Mouse (Mus musculus) MEL (cell line): Measurements from ENCODE around the gene Cby1. TPM values are rescaled to one million over a fixed set of nuclear protein-coding genes. Genes with fewer than 3 reads are reported as not detected.
A peak's percentile ranks its signal among the peaks of the same experiment; 100 is the strongest.

ENCODE experiments used
- DNase-seq: peaks from one replicate; pipeline ENCODE4 v3.0.0; 2011; ENCODE audit warnings: low read depth, low spot score
- H3K27ac ChIP-seq: 2 replicates; pipeline ENCODE4 v1.5.1; 2012; ENCODE audit warnings: low read depth, mild to moderate bottlenecking, control low read depth, low read length, moderate library complexity; ENCODE audit not compliant: control insufficient read depth
- H3K27me3 ChIP-seq, 2 experiments: fragments of 150-350 bp in 1 of 2; sonication (generic) in 1 of 2; 2 replicates each; pipeline ENCODE4 v1.6.1; 2012; ENCODE audit warnings: low read length in 2 of 2, mild to moderate bottlenecking in 2 of 2, improper control_type of control experiment in 1 of 2, moderate library complexity in 1 of 2; ENCODE audit not compliant: insufficient read depth in 2 of 2, control insufficient read depth in 1 of 2
- H3K36me3 ChIP-seq, 2 experiments: 2 replicates each; pipeline ENCODE4 v1.6.1; 2012 to 2014; ENCODE audit warnings: low read length in 2 of 2, improper control_type of control experiment in 1 of 2, inconsistent platforms in 1 of 2, mild to moderate bottlenecking in 1 of 2; ENCODE audit not compliant: insufficient read depth in 2 of 2, control insufficient read depth in 1 of 2
- H3K4me1 ChIP-seq, 2 experiments: fragments of 150-350 bp in 1 of 2; sonication (generic) in 1 of 2; 2 replicates each; pipeline ENCODE4 v1.6.1; 2012; ENCODE audit warnings: low read length in 2 of 2, improper control_type of control experiment in 1 of 2, mild to moderate bottlenecking in 1 of 2; ENCODE audit not compliant: insufficient read depth in 2 of 2, control insufficient read depth in 1 of 2
- H3K4me3 ChIP-seq, 2 experiments: fragments of 150-350 bp in 1 of 2; sonication (generic) in 1 of 2; 2 replicates each; pipeline ENCODE4 v1.5.1; 2012; ENCODE audit warnings: low read depth in 2 of 2, low read length in 2 of 2, mild to moderate bottlenecking in 2 of 2, moderate library complexity in 2 of 2, control low read depth in 1 of 2, improper control_type of control experiment in 1 of 2; ENCODE audit not compliant: control insufficient read depth in 1 of 2, insufficient read depth in 1 of 2
- H3K79me2 ChIP-seq: 2 replicates; pipeline ENCODE4 v1.6.1; 2012; ENCODE audit warnings: mild to moderate bottlenecking, low read length, moderate library complexity; ENCODE audit not compliant: control insufficient read depth, poor library complexity, insufficient read depth
- H3K9ac ChIP-seq: 2 replicates; pipeline ENCODE4 v1.6.1; 2012; ENCODE audit warnings: low read depth, mild to moderate bottlenecking, control low read depth, low read length, moderate library complexity; ENCODE audit not compliant: control insufficient read depth, poor library complexity, severe bottlenecking
- H3K9me3 ChIP-seq: fragments of 150-350 bp; sonication (generic); replicated peaks from 2 replicates; pipeline ENCODE4 v1.6.1; 2012; ENCODE audit warnings: mild to moderate bottlenecking, low read length, improper control_type of control experiment, moderate library complexity; ENCODE audit not compliant: insufficient read depth
- E2F4 ChIP-seq: IDR thresholded peaks from 2 replicates; pipeline ENCODE4 v1.6.1; 2011; ENCODE audit warnings: low read depth, low read length, improper control_type of control experiment, borderline replicate concordance
- ELF1 ChIP-seq: IDR thresholded peaks from 2 replicates; pipeline ENCODE4 v1.6.1; 2014; ENCODE audit warnings: low read depth, mild to moderate bottlenecking, inconsistent platforms, low read length, improper control_type of control experiment, moderate library complexity
- GATA1 ChIP-seq: IDR thresholded peaks from 2 replicates; pipeline ENCODE4 v1.6.1; 2011; ENCODE audit warnings: low read depth, low read length, improper control_type of control experiment
- HCFC1 ChIP-seq: IDR thresholded peaks from 2 replicates; pipeline ENCODE4 v1.6.1; 2012; ENCODE audit warnings: low read depth, mild to moderate bottlenecking, inconsistent platforms, low read length, improper control_type of control experiment, moderate library complexity
- MAFK ChIP-seq: IDR thresholded peaks from 2 replicates; pipeline ENCODE4 v1.6.1; 2011; ENCODE audit warnings: low read depth, mild to moderate bottlenecking, low read length, improper control_type of control experiment, borderline replicate concordance
- MAX ChIP-seq: IDR thresholded peaks from 2 replicates; pipeline ENCODE4 v1.6.1; 2011; ENCODE audit warnings: low read length, improper control_type of control experiment
- MAZ ChIP-seq: IDR thresholded peaks from 2 replicates; pipeline ENCODE4 v1.6.1; 2012; ENCODE audit warnings: low read depth, mild to moderate bottlenecking, inconsistent platforms, low read length, improper control_type of control experiment
- MXI1 ChIP-seq: IDR thresholded peaks from 2 replicates; pipeline ENCODE4 v1.6.1; 2011; ENCODE audit warnings: mild to moderate bottlenecking, low read depth, low read length, improper control_type of control experiment
- MYC ChIP-seq: IDR thresholded peaks from 2 replicates; pipeline ENCODE4 v1.6.1; 2011; ENCODE audit warnings: low read depth, mild to moderate bottlenecking, low read length, improper control_type of control experiment, moderate library complexity
- NELFE ChIP-seq: IDR thresholded peaks from 2 replicates; pipeline ENCODE4 v1.6.1; 2011; ENCODE audit warnings: low read depth, low read length, improper control_type of control experiment
- NRF1 ChIP-seq: IDR thresholded peaks from 2 replicates; pipeline ENCODE4 v1.6.1; 2014; ENCODE audit warnings: low read depth, mild to moderate bottlenecking, inconsistent platforms, low read length, improper control_type of control experiment, moderate library complexity; ENCODE audit not compliant: poor library complexity, insufficient read depth, severe bottlenecking
- POLR2A ChIP-seq, 2 experiments: IDR thresholded peaks; 2 replicates each; pipeline ENCODE4 v1.6.1; 2011 to 2012; ENCODE audit warnings: low read length in 2 of 2, mild to moderate bottlenecking in 2 of 2, control low read depth in 1 of 2, improper control_type of control experiment in 1 of 2, low read depth in 1 of 2, moderate library complexity in 1 of 2; ENCODE audit not compliant: control insufficient read depth in 1 of 2, insufficient read depth in 1 of 2, poor library complexity in 1 of 2
- POLR2AphosphoS2 ChIP-seq: IDR thresholded peaks from 2 replicates; pipeline ENCODE4 v1.6.1; 2011; ENCODE audit warnings: low read length, improper control_type of control experiment
- RAD21 ChIP-seq: IDR thresholded peaks from 2 replicates; pipeline ENCODE4 v1.6.1; 2011; ENCODE audit warnings: mild to moderate bottlenecking, low read depth, low read length, improper control_type of control experiment
- SIN3A ChIP-seq: IDR thresholded peaks from 2 replicates; pipeline ENCODE4 v1.6.1; 2012; ENCODE audit warnings: low read length, improper control_type of control experiment, inconsistent platforms
- SMC3 ChIP-seq: IDR thresholded peaks from 2 replicates; pipeline ENCODE4 v1.6.1; 2011; ENCODE audit warnings: low read depth, low read length, improper control_type of control experiment
- TCF12 ChIP-seq: IDR thresholded peaks from 2 replicates; pipeline ENCODE4 v1.6.1; 2014; ENCODE audit warnings: low read depth, mild to moderate bottlenecking, inconsistent platforms, low read length, improper control_type of control experiment, moderate library complexity
- UBTF ChIP-seq: IDR thresholded peaks from 2 replicates; pipeline ENCODE4 v1.6.1; 2012; ENCODE audit warnings: low read depth, mild to moderate bottlenecking, inconsistent platforms, low read length, improper control_type of control experiment, moderate library complexity, borderline replicate concordance; ENCODE audit not compliant: insufficient read depth
- USF1 ChIP-seq: IDR thresholded peaks from 2 replicates; pipeline ENCODE4 v1.6.1; 2014; ENCODE audit warnings: low read depth, mild to moderate bottlenecking, inconsistent platforms, low read length, improper control_type of control experiment, moderate library complexity
- polyA plus RNA-seq, 2 experiments: library from polyadenylated mRNA; stranded (reverse) in 1 of 2; unstranded in 1 of 2; fragments of >175 nt in 1 of 2; fragments of >200 nt in 1 of 2; gene quantifications; 2 replicates each; pipeline versions ENCODE4 v1.2.1 to v1.2.4; 2012; ENCODE audit warnings: low replicate concordance in 2 of 2, low read depth in 1 of 2; ENCODE audit not compliant: insufficient read length in 2 of 2, insufficient read depth in 1 of 2, missing spikeins in 1 of 2
- total RNA-seq: library from RNA; depleted of rRNA; stranded (reverse); fragments of 300-350 nt; gene quantifications from 2 replicates; pipeline ENCODE4 v1.2.3, GENCODE M21; 2012

Cby1 gene
- total and polyA plus RNA-seq, 3 experiments, result 34.3 to 56.2 TPM; not detected in 1

GRCm38 (mm10) chr15:79617135-79617534, 41.9 kb upstream of the Cby1 start:
- Histone ChIP-seq H3K36me3 (peaks cover 0 to 3% of the 10 kb centered on the region in 2 experiments; a peak in 2 of 4 replicates), H3K9ac (peak overlapping the region; percentile 82), H3K9me3 (no peaks in the 10 kb centered on the region), H3K27me3 (no peaks in the 10 kb centered on the region), H3K4me3 (peak overlapping the region; percentile 76 to 80), H3K79me2 (no peaks in the 10 kb centered on the region; the same call in 1 of the 2 replicates), H3K4me1 (0 out of 4 replicates have a peak, but pooled peaks cover 0 to 4% of the 10 kb centered on the region in 2 experiments), H3K27ac (peak overlapping the region; percentile 80)
- peak; percentile 96 for DNase-seq
- TF ChIP-seq SIN3A, result peak; percentile 70; the same call in 1 of the 2 replicates
- TF ChIP-seq POLR2A (IDR thresholded peaks at IDR 0.05; ENCODE audit: control insufficient read depth in 1 of 2, insufficient read depth in 1 of 2, low read depth in 1 of 2, low read length in 2 of 2, poor library complexity in 1 of 2), result peak; percentile 50 to 88; a peak in 2 of 4 replicates
- 0 out of 2 replicates have a peak, but pooled peaks have one; percentile 52 for TF ChIP-seq USF1
- TF ChIP-seq MAX, result peak; percentile 94
- TF ChIP-seq TCF12, result peak; percentile 4; the same call in 1 of the 2 replicates
- peak; percentile 76 for TF ChIP-seq NELFE
- no peak for TF ChIP-seq UBTF
- TF ChIP-seq ELF1, result peak; percentile 57
- no peak for TF ChIP-seq GATA1
- TF ChIP-seq HCFC1, result peak; percentile 71
- TF ChIP-seq NRF1, result no peak
- peak; percentile 84 for TF ChIP-seq POLR2AphosphoS2
- no peak for TF ChIP-seq MAZ
- peak; percentile 76; the same call in 1 of the 2 replicates for TF ChIP-seq MYC
- TF ChIP-seq MXI1, result peak; percentile 94

- H3K36me3 ChIP-seq, result peaks cover 0 to 3% of the 10 kb centered on the region in 2 experiments; a peak in 2 of 4 replicates
- DNase-seq, result peak; percentile 16
- H3K9me3 ChIP-seq, result no peaks in the 10 kb centered on the region
Observed at GRCm38 (mm10) chr15:79618456-79618855, 40.5 kb upstream of the Cby1 start.

More at GRCm38 (mm10) chr15:79618456-79618855, 40.5 kb upstream of the Cby1 start:
- Histone ChIP-seq H3K27me3 (no peaks in the 10 kb centered on the region), H3K27ac (no peak overlapping the region), H3K4me1 (0 out of 4 replicates have a peak, but pooled peaks cover 0 to 4% of the 10 kb centered on the region in 2 experiments), H3K4me3 (no peak overlapping the region), H3K79me2 (no peaks in the 10 kb centered on the region; the same call in 1 of the 2 replicates), H3K9ac (no peak overlapping the region)
- TF ChIP-seq SMC3, result no peak
- no peak for TF ChIP-seq E2F4
- no peak for TF ChIP-seq RAD21
- no peak for TF ChIP-seq MAZ
- no peak for TF ChIP-seq MAFK
- TF ChIP-seq UBTF, result no peak
